Mouse (Mus musculus) CH12.LX (cell line): ENCODE results near the gene Rtf2. TPM values are rescaled to one million over a fixed set of nuclear protein-coding genes. Genes with fewer than 3 reads are reported as not detected.

ENCODE experiments used
- DNase-seq: peaks from one replicate; pipeline ENCODE4 v3.0.0-alpha.2; 2013; ENCODE audit errors: extremely low read depth
- H3K27ac ChIP-seq: 2 replicates; pipeline ENCODE4 v1.5.1; 2012; ENCODE audit warnings: low read depth, mild to moderate bottlenecking, control low read depth, moderate library complexity; ENCODE audit not compliant: insufficient read depth
- H3K27me3 ChIP-seq: replicated peaks from 2 replicates; pipeline ENCODE3; 2012; ENCODE audit warnings: inconsistent platforms
- H3K36me3 ChIP-seq, 2 experiments: replicated peaks in 1 of 2; 2 replicates each; pipeline versions ENCODE3 to v1.6.1; 2012; ENCODE audit warnings: inconsistent platforms in 1 of 2, low read length in 1 of 2, mild to moderate bottlenecking in 1 of 2, mixed read lengths in 1 of 2, moderate library complexity in 1 of 2; ENCODE audit not compliant: control insufficient read depth in 1 of 2, insufficient read depth in 1 of 2
- H3K4me1 ChIP-seq, 2 experiments: 2 replicates each; pipeline ENCODE4 v1.6.1; 2012; ENCODE audit warnings: inconsistent platforms in 1 of 2, moderate library complexity in 1 of 2; ENCODE audit not compliant: insufficient read depth in 2 of 2, control insufficient read depth in 1 of 2
- H3K4me2 ChIP-seq: 2 replicates; pipeline ENCODE4 v1.6.1; 2012; ENCODE audit warnings: low read depth, mild to moderate bottlenecking, control low read depth; ENCODE audit not compliant: poor library complexity, insufficient read depth, severe bottlenecking
- H3K4me3 ChIP-seq, 3 experiments: fragments of 150-350 bp in 1 of 3; sonication (generic) in 1 of 3; replicated peaks in 1 of 3; 2 replicates each; pipeline versions ENCODE3 to v1.5.1; 2011 to 2012; ENCODE audit warnings: low read depth in 2 of 3, low read length in 2 of 3, mild to moderate bottlenecking in 2 of 3, moderate library complexity in 2 of 3, control low read depth in 1 of 3, improper control_type of control experiment in 1 of 3, inconsistent platforms in 1 of 3, mixed read lengths in 1 of 3; ENCODE audit not compliant: poor library complexity in 1 of 3
- H3K79me2 ChIP-seq: replicated peaks from 2 replicates; pipeline ENCODE4 v1.6.1; 2012; ENCODE audit warnings: mild to moderate bottlenecking, moderate library complexity; ENCODE audit not compliant: control insufficient read depth, poor library complexity, insufficient read depth, severe bottlenecking; ENCODE audit errors: extremely low read depth
- H3K9ac ChIP-seq: 2 replicates; pipeline ENCODE4 v1.6.1; 2012; ENCODE audit warnings: low read depth, mild to moderate bottlenecking, control low read depth, moderate library complexity; ENCODE audit not compliant: insufficient read depth
- H3K9me3 ChIP-seq: replicated peaks from 2 replicates; pipeline ENCODE3; 2012; ENCODE audit warnings: low read length, inconsistent platforms, mixed read lengths
- BHLHE40 ChIP-seq: IDR thresholded peaks from 2 replicates; pipeline ENCODE4 v1.6.1; 2011; ENCODE audit warnings: mild to moderate bottlenecking, low read depth, low read length, improper control_type of control experiment
- CHD2 ChIP-seq: IDR thresholded peaks from 2 replicates; pipeline ENCODE4 v1.6.1; 2011; ENCODE audit warnings: low read length, improper control_type of control experiment
- CTCF ChIP-seq, 2 experiments: IDR thresholded peaks in 1 of 2; conservative IDR thresholded peaks in 1 of 2; 2 replicates each; pipeline ENCODE4 v1.5.1; 2011 to 2012; ENCODE audit warnings: low read depth in 2 of 2, low read length in 2 of 2, improper control_type of control experiment in 1 of 2, inconsistent platforms in 1 of 2, mild to moderate bottlenecking in 1 of 2, moderate library complexity in 1 of 2
- E2F4 ChIP-seq: IDR thresholded peaks from 2 replicates; pipeline ENCODE4 v1.6.1; 2011; ENCODE audit warnings: low read depth, low read length, improper control_type of control experiment; ENCODE audit not compliant: insufficient replicate concordance
- ETS1 ChIP-seq: conservative IDR thresholded peaks from 2 replicates; pipeline ENCODE4 v1.6.1; 2012; ENCODE audit warnings: low read depth, mild to moderate bottlenecking, inconsistent platforms, low read length, improper control_type of control experiment, moderate library complexity
- GABPA ChIP-seq: IDR thresholded peaks from 2 replicates; pipeline ENCODE4 v1.6.1; 2012; ENCODE audit warnings: low read depth, low read length, improper control_type of control experiment, inconsistent platforms; ENCODE audit not compliant: insufficient replicate concordance
- HCFC1 ChIP-seq: IDR thresholded peaks from 2 replicates; pipeline ENCODE4 v1.6.1; 2012; ENCODE audit warnings: low read depth, mild to moderate bottlenecking, inconsistent platforms, low read length, improper control_type of control experiment
- IRF4 ChIP-seq: IDR thresholded peaks from 2 replicates; pipeline ENCODE4 v1.6.1; 2014; ENCODE audit warnings: low read depth, mild to moderate bottlenecking, inconsistent platforms, low read length, improper control_type of control experiment
- MAFK ChIP-seq: IDR thresholded peaks from 2 replicates; pipeline ENCODE4 v1.6.1; 2011; ENCODE audit warnings: low read length, improper control_type of control experiment; ENCODE audit not compliant: insufficient replicate concordance
- MAX ChIP-seq: IDR thresholded peaks from 2 replicates; pipeline ENCODE4 v1.6.1; 2011; ENCODE audit warnings: low read length, improper control_type of control experiment
- MAZ ChIP-seq: IDR thresholded peaks from 2 replicates; pipeline ENCODE4 v1.6.1; 2012; ENCODE audit warnings: low read depth, mild to moderate bottlenecking, inconsistent platforms, low read length, improper control_type of control experiment, moderate library complexity
- NELFE ChIP-seq: IDR thresholded peaks from 2 replicates; pipeline ENCODE4 v1.6.1; 2011; ENCODE audit warnings: low read depth, low read length, improper control_type of control experiment
- POLR2A ChIP-seq: IDR thresholded peaks from 2 replicates; pipeline ENCODE4 v1.6.1; 2011; ENCODE audit warnings: low read depth, mild to moderate bottlenecking, improper control_type of control experiment, low read length
- SIN3A ChIP-seq: IDR thresholded peaks from 2 replicates; pipeline ENCODE4 v1.6.1; 2012; ENCODE audit warnings: low read length, improper control_type of control experiment, inconsistent platforms
- TCF12 ChIP-seq: IDR thresholded peaks from 2 replicates; pipeline ENCODE4 v1.6.1; 2014; ENCODE audit warnings: low read depth, mild to moderate bottlenecking, inconsistent platforms, low read length, improper control_type of control experiment
- ZC3H11A ChIP-seq: IDR thresholded peaks from 2 replicates; pipeline ENCODE4 v1.6.1; 2012; ENCODE audit warnings: low read depth, mild to moderate bottlenecking, inconsistent platforms, low read length, improper control_type of control experiment
- dilution Hi-C: fragments of 300-500 bp; cut with MboI; formaldehyde crosslinking; loops from 2 replicates; pipeline ENCODE4 v1.14.3; 2020; ENCODE audit warnings: low sequenced_read_pairs; ENCODE audit not compliant: extremely low pct_unique_long_range_greater_than_20kb, extremely low pct_ligation_motif_present
- in situ Hi-C: fragments of 300-500 bp; cut with MboI; formaldehyde crosslinking; loops from 3 replicates; pipeline ENCODE4 v1.14.3; 2019; ENCODE audit warnings: low sequenced_read_pairs, low pct_ligation_motif_present, low pct_unique_long_range_greater_than_20kb, mixed read lengths
- polyA plus RNA-seq: library from polyadenylated mRNA; unstranded; fragments of >175 nt; gene quantifications from 2 replicates; pipeline ENCODE4 v1.2.1, GENCODE M21; 2012; ENCODE audit warnings: low read depth; ENCODE audit not compliant: insufficient read length
- total RNA-seq, 2 experiments: library from RNA; depleted of rRNA; stranded (reverse); fragments of 300-350 nt in 1 of 2; fragments of >200 nt in 1 of 2; gene quantifications; 2 replicates each; pipeline ENCODE4 v1.2.3; 2012 to 2014

The Rtf2 gene
- total and polyA plus RNA-seq, 3 experiments = 60.3 to 72.9 (median 61.4) TPM

- in situ Hi-C loops = no loop called here
- H3K9ac ChIP-seq = no peak overlapping the region
- H3K79me2 ChIP-seq = no peaks in the 10 kb centered on the region; the same call in 1 of the 2 replicates
- no peaks in the 10 kb centered on the region for H3K27me3 ChIP-seq
- no peaks in the 10 kb centered on the region for H3K9me3 ChIP-seq
- H3K27ac ChIP-seq = no peak overlapping the region
- peaks cover 0 to 7% of the 10 kb centered on the region in 2 experiments for H3K36me3 ChIP-seq
- DNase-seq = no peak
- TF ChIP-seq MAX = no peak
- no peak for TF ChIP-seq CHD2
- TF ChIP-seq BHLHE40 = peak; percentile 59
- dilution Hi-C loops = no loop called here
- 0 out of 2 replicates have a peak overlapping the region, but pooled peaks have one; percentile 7 for H3K4me2 ChIP-seq
- no peak overlapping the region for H3K4me3 ChIP-seq
- H3K4me1 ChIP-seq = peaks cover 41 to 73% of the 10 kb centered on the region in 2 experiments
Measured at GRCm38 (mm10) chr2:172404239-172404638, 36.1 kb upstream of the Rtf2 start.

- Histone ChIP-seq H3K36me3 (peaks cover 0 to 6% of the 10 kb centered on the region in 2 experiments), H3K27ac (no peak overlapping the region), H3K4me3 (no peak overlapping the region), H3K79me2 (no peaks in the 10 kb centered on the region; the same call in 1 of the 2 replicates), H3K4me2 (no peak overlapping the region), H3K4me1 (peaks cover 34 to 68% of the 10 kb centered on the region in 2 experiments), H3K27me3 (no peaks in the 10 kb centered on the region), H3K9me3 (no peaks in the 10 kb centered on the region), H3K9ac (no peak overlapping the region)
- dilution Hi-C loops (no loop called here), in situ Hi-C loops (no loop called here)
- no peak for DNase-seq
- no peak for TF ChIP-seq GABPA
- no peak for TF ChIP-seq NELFE
- TF ChIP-seq CTCF (conservative IDR thresholded peaks at IDR 0.05 in 1 of 2, IDR thresholded peaks at IDR 0.05 in 1 of 2; ENCODE audit: low read depth in 2 of 2, low read length in 2 of 2) = no peak
- TF ChIP-seq ZC3H11A = no peak
- TF ChIP-seq BHLHE40 = 0 out of 2 replicates have a peak, but pooled peaks have one; percentile 19
- TF ChIP-seq SIN3A = no peak
- TF ChIP-seq ETS1 = peak; percentile 33; the same call in 1 of the 2 replicates
- TF ChIP-seq MAFK = no peak
- no peak for TF ChIP-seq MAZ
- no peak for TF ChIP-seq IRF4
- no peak for TF ChIP-seq TCF12
- TF ChIP-seq CHD2 = no peak
- TF ChIP-seq HCFC1 = no peak
- TF ChIP-seq POLR2A = no peak
- no peak for TF ChIP-seq E2F4
Measured at GRCm38 (mm10) chr2:172405011-172405410, 35.3 kb upstream of the Rtf2 start.
